Mouse (Mus musculus) lung, postnatal 0 days (tissue): ENCODE results near the gene Ankrd28. TPM values are rescaled to one million over a fixed set of nuclear protein-coding genes. Genes with fewer than 3 reads are reported as not detected.
"Not testable (repeated sequence)": the region's sequence is repeated elsewhere in the genome, so short reads cannot be mapped to it uniquely, and the experiment has no call there.

Experiments
- ATAC-seq: fragments of 200-750 bp; cut with Nextera tagmentation; 2 replicates; pipeline ENCODE4 v1.8.0; 2017; ENCODE audit warnings: moderate library complexity
- DNase-seq: peaks from one replicate; pipeline ENCODE4 v3.0.0-alpha.2; 2016; ENCODE audit warnings: low spot score
- H3K27ac ChIP-seq: fragments of 300-500 bp; sonication (generic); 2 replicates; pipeline ENCODE4 v1.5.1; 2014; ENCODE audit warnings: antibody characterized with exemption, mild to moderate bottlenecking, low read length, mixed read lengths
- H3K27me3 ChIP-seq: fragments of 300-500 bp; sonication (generic); replicated peaks from 2 replicates; pipeline ENCODE4 v1.6.1; 2014; ENCODE audit warnings: low read length, mixed read lengths; ENCODE audit not compliant: insufficient read depth
- H3K36me3 ChIP-seq: fragments of 300-500 bp; sonication (generic); 2 replicates; pipeline ENCODE4 v1.6.1; 2014; ENCODE audit warnings: low read length, mixed read lengths; ENCODE audit not compliant: insufficient read depth
- H3K4me1 ChIP-seq: fragments of 300-500 bp; sonication (generic); 2 replicates; pipeline ENCODE4 v1.6.1; 2014; ENCODE audit warnings: antibody characterized with exemption, low read depth, low read length, mixed read lengths; ENCODE audit not compliant: insufficient read depth
- H3K4me2 ChIP-seq: fragments of 300-500 bp; sonication (generic); replicated peaks from 2 replicates; pipeline ENCODE4 v1.6.1; 2014; ENCODE audit warnings: low read depth, mild to moderate bottlenecking, low read length, moderate library complexity, mixed read lengths
- H3K4me3 ChIP-seq: fragments of 300-500 bp; sonication (generic); 2 replicates; pipeline ENCODE4 v1.5.1; 2014; ENCODE audit warnings: low read depth, low read length
- H3K9ac ChIP-seq: fragments of 300-500 bp; sonication (generic); replicated peaks from 2 replicates; pipeline ENCODE4 v1.6.1; 2014; ENCODE audit warnings: low read depth, mild to moderate bottlenecking
- H3K9me3 ChIP-seq: fragments of 300-500 bp; sonication (generic); 2 replicates; pipeline ENCODE4 v1.6.1; 2016; ENCODE audit warnings: low read length, mixed read lengths
- CTCF ChIP-seq: IDR thresholded peaks from 2 replicates; pipeline ENCODE4 v1.5.1; 2016; ENCODE audit warnings: antibody characterized with exemption, mild to moderate bottlenecking
- EP300 ChIP-seq: IDR thresholded peaks from 2 replicates; pipeline ENCODE4 v1.6.1; 2016; ENCODE audit warnings: antibody characterized with exemption, mild to moderate bottlenecking, control low read depth
- WGBS: fragments of 180-500 bp; shearing (Covaris S2); extraction: QIAGEN DNeasy Blood & Tissue Kit; methylation state at CpG from one replicate; pipeline ENCODE4 v1.1.7; 2014; 5-methylcytosine and 5-hydroxymethylcytosine counted together
- polyA plus RNA-seq: library from polyadenylated mRNA; unstranded; fragments of >200 nt; fragmentation: Nextera tagmentation; extraction: Ambion mirVana; gene quantifications from 2 replicates; pipeline ENCODE4 v1.2.1, GENCODE M21; 2015

The Ankrd28 gene
- polyA plus RNA-seq, 1 experiment from 2014 or later = 3.8 TPM

GRCm38 (mm10) chr14:31772251-31772650 is 58.2 kb downstream of the Ankrd28 start:
- Histone ChIP-seq H3K27ac (no peak overlapping the region), H3K36me3 (no peaks in the 10 kb centered on the region), H3K9me3 (no peaks in the 10 kb centered on the region), H3K27me3 (no peaks in the 10 kb centered on the region), H3K4me2 (no peak overlapping the region), H3K9ac (no peak overlapping the region), H3K4me1 (no peaks in the 10 kb centered on the region), H3K4me3 (no peak overlapping the region)
- no peak for DNase-seq
- ATAC-seq = peak; percentile 40; the same call in 1 of the 2 replicates
- no peak for TF ChIP-seq CTCF
- TF ChIP-seq EP300 = no peak

- Histone ChIP-seq H3K4me2 (no peak overlapping the region), H3K27me3 (no peaks in the 10 kb centered on the region), H3K4me3 (no peak overlapping the region), H3K9me3 (no peaks in the 10 kb centered on the region), H3K4me1 (no peaks in the 10 kb centered on the region), H3K36me3 (no peaks in the 10 kb centered on the region), H3K9ac (no peak overlapping the region), H3K27ac (no peak overlapping the region)
- peak; percentile 43; the same call in 1 of the 2 replicates for ATAC-seq
- 61% methylated on average over 3 of the region's 3 CpGs for WGBS
- peak; percentile 58 for DNase-seq
- TF ChIP-seq CTCF = no peak
- no peak for TF ChIP-seq EP300
Measured at GRCm38 (mm10) chr14:31768531-31768930, 61.9 kb downstream of the Ankrd28 start.

- H3K9me3 ChIP-seq = no peaks in the 10 kb centered on the region
- H3K4me1 ChIP-seq = no peaks in the 10 kb centered on the region
- WGBS = 85% methylated on average over 2 of the region's 2 CpGs
- TF ChIP-seq CTCF (no peak), EP300 (no peak)
- no peaks in the 10 kb centered on the region for H3K27me3 ChIP-seq
- no peak overlapping the region for H3K4me2 ChIP-seq
- ATAC-seq (no peak), DNase-seq (no peak)
- H3K4me3 ChIP-seq = no peak overlapping the region
- no peak overlapping the region for H3K9ac ChIP-seq
- no peaks in the 10 kb centered on the region for H3K36me3 ChIP-seq
- no peak overlapping the region for H3K27ac ChIP-seq
Measured at GRCm38 (mm10) chr14:31764083-31764482, 66.4 kb downstream of the Ankrd28 start.

GRCm38 (mm10) chr14:31761727-31762126 is 68.7 kb downstream of the Ankrd28 start:
- no peak for ATAC-seq
- Histone ChIP-seq H3K4me2 (no peak overlapping the region), H3K4me1 (no peaks in the 10 kb centered on the region)

GRCm38 (mm10) chr14:31759195-31759594 is 71.3 kb downstream of the Ankrd28 start:
- H3K4me2 ChIP-seq = no peak overlapping the region
- no peak for ATAC-seq
- WGBS = 47% methylated on average over 2 of the region's 2 CpGs
- TF ChIP-seq CTCF = no peak
- H3K9me3 ChIP-seq = no peaks in the 10 kb centered on the region
- no peaks in the 10 kb centered on the region for H3K27me3 ChIP-seq
- no peak for DNase-seq
- no peaks in the 10 kb centered on the region for H3K4me1 ChIP-seq
- H3K4me3 ChIP-seq = no peak overlapping the region
- H3K36me3 ChIP-seq = no peaks in the 10 kb centered on the region
- no peak overlapping the region for H3K27ac ChIP-seq
- no peak overlapping the region for H3K9ac ChIP-seq

More at GRCm38 (mm10) chr14:31761727-31762126, 68.7 kb downstream of the Ankrd28 start:
- TF ChIP-seq CTCF (no peak), EP300 (no peak)
- Histone ChIP-seq H3K36me3 (no peaks in the 10 kb centered on the region), H3K27ac (no peak overlapping the region), H3K4me3 (no peak overlapping the region), H3K9ac (no peak overlapping the region), H3K27me3 (no peaks in the 10 kb centered on the region), H3K9me3 (no peaks in the 10 kb centered on the region)
- DNase-seq = no peak
- 71% methylated on average over 7 of the region's 7 CpGs for WGBS

- H3K4me2 ChIP-seq, H3K9me3 ChIP-seq, ATAC-seq, DNase-seq, H3K9ac ChIP-seq, H3K36me3 ChIP-seq, H3K4me3 ChIP-seq, H3K27ac ChIP-seq, H3K27me3 ChIP-seq, H3K4me1 ChIP-seq: not testable (repeated sequence)
- 95% methylated on average over 3 of the region's 3 CpGs for WGBS
Measured at GRCm38 (mm10) chr14:31758410-31758809, 72.0 kb downstream of the Ankrd28 start.

GRCm38 (mm10) chr14:31748239-31748873 is 82.1 kb downstream of the Ankrd28 start:
- H3K4me1 ChIP-seq = no peaks in the 10 kb centered on the region
- 73% methylated on average over 6 of the region's 6 CpGs for WGBS
- no peak overlapping the region for H3K27ac ChIP-seq
- no peaks in the 10 kb centered on the region; the same call in 1 of the 2 replicates for H3K36me3 ChIP-seq
- H3K9ac ChIP-seq = no peak overlapping the region
- ATAC-seq (no peak), DNase-seq (no peak)
- no peak overlapping the region for H3K4me3 ChIP-seq
- no peak for TF ChIP-seq EP300
- TF ChIP-seq CTCF = no peak
- H3K4me2 ChIP-seq = no peak overlapping the region
- H3K27me3 ChIP-seq = no peaks in the 10 kb centered on the region
- no peaks in the 10 kb centered on the region for H3K9me3 ChIP-seq
